Mouse (Mus musculus) left cerebral cortex, postnatal 4 days (tissue): ENCODE results near the gene Tmem126a. TPM values are rescaled to one million over a fixed set of nuclear protein-coding genes. Genes with fewer than 3 reads are reported as not detected.

Source experiments
- DNase-seq: peaks from one replicate; pipeline ENCODE4 v3.0.0-alpha.2; 2022
- intact Hi-C: fragments of 180-260 bp; cut with DNase I; formaldehyde crosslinking; loops from one replicate; pipeline ENCODE4 v1.15.1; 2025
- total RNA-seq, 2 experiments: library from RNA; stranded (reverse); gene quantifications; 2 replicates each; pipeline ENCODE4 v1.2.3; 2021

Tmem126a gene
- 10 to 100 TPM; 43.1 to 45.4 TPM for total RNA-seq

GRCm38 (mm10) chr7:90456845-90457468 lies at the start of gene Tmem126a:
Gene Tmem126a (minus strand): TSS chr7:90457229.
- intact Hi-C loops = no loop called here
- DNase-seq = peak; percentile 92

GRCm38 (mm10) chr7:90482607-90483006 lies 25.6 kb upstream of the Tmem126a start:
- no peak for DNase-seq
- intact Hi-C loops = no loop called here

DNA sequence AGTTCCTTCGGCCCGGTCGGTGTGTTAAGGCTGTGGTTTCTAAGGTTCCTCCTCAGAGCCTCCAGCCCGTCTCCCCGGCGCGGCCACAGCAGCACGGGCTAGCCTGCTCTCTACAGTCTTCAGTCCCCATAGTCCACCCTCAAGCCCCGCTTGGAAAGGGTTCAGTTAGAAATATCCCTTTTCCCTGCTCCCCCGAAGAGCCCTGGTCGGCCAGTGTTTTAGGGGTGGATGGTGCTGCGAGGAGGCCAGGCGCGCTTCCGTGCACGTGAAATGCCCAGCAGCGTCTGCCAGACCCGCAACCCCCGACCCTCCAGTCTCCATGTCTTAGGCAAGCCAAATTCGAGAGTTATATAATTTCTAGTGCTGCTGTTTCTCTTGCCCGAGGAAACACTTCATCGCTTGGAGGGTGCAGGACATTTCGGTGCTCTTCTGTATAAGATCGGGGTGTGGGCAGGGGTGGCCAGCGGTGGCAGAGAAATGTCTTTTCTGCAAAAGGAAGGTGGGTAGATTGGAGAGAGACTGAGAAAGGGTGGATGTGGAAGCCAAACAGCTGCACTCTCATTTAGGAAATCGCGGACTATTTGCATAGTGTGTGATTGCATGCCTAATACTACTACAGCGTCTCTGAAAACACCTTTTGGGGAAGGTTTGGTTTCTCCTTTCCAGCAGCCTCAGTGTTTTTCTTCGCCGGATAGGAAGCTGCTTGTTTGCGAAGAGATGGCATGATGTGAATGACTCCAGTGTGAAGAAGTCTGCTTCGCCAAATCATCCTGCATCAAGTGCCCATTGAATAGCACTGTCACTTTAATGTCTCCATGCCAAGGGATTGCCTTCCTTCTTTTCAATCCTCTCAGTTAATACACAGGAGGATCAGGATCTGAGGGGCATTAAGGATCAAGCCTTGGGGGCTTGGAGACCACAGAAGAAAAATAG lies 19.6 kb upstream of the Tmem126a start, which contains the start of gene Dlg2:
TSS of gene Dlg2 (plus strand) at position 360 of the 933 bp plus-strand sequence.
- peak; percentile 37 for DNase-seq
- intact Hi-C loops = no loop called here

DNA sequence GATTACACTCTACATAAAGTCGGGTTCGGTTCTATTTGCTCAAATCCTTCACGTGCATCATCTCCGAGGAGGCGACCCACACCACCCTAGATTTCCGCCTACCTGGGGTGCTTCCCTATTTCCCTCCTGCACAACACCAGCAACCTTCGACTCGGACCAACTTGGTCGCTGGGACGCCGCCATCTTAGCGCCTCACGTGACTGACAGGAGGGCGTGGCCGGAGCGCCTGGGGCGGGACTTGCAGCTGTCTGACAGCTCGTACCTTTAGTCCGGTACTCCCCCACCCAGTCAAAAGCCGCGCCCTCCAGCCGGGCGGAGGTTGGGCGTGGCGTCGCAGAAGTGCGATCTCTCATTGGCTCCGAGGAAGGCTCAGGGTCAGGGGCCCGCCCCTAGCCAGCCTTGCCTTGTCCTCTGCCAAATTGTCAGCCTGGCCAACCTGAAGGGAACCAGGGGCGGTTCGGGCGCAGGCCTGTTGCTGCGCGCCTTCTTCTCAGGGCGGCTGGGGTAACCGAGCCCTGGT lies 18.8 kb upstream of the Tmem126a start, which contains the start of gene Tmem126b:
TSS of gene Tmem126b (minus strand) at position 209 of the 520 bp plus-strand sequence.
- peak; percentile 99 for DNase-seq
- intact Hi-C loops = no loop called here

GRCm38 (mm10) chr7:90473511-90473910 lies 16.5 kb upstream of the Tmem126a start:
- intact Hi-C loops = no loop called here
- DNase-seq = no peak

DNA sequence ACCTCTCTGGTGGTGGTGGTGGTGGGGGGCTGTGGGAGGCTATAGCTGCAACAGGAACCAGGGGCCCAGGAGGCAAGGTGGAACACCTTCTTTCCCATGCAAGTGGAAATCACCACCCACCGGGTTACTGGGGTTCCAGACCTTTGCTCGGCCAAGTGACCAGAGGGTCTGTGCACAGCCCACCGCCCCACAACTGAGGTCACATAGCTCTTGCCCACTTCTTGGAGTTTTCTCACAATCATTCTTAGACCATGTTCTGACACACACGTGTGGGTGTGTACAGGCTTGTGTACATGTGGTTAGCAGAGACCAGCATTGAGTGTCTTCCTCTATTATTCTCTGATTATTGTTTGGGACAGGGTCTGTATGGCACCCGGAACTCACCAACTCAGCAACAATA lies 4.4 kb upstream of the Tmem126a start:
- DNase-seq = no peak
- intact Hi-C loops = no loop called here

- intact Hi-C loops = no loop called here
- DNase-seq = peak; percentile 35
These were observed 3.9 kb upstream of the Tmem126a start for GRCm38 (mm10) chr7:90460930-90461329.

DNA sequence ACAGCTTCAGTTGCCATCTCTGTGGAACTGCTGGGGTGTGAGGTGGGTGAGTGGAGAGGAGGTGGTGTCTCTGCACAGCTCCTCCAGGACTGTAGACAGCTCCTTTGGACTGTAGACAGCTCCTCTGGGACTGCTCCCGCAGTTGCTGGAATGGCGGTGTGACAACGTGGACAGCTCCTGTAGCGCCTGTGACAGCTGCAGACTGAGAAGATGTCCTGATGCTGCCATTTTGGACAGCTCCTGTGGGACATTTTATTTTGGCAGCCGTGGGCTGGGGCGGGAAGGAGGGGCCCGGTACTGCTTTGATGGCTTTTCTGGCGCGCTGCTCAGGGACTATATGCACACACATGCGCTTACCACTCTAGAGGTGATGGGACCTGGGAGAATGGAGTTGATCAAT lies 3.3 kb upstream of the Tmem126a start:
- no peak for DNase-seq
- intact Hi-C loops = no loop called here

- intact Hi-C loops = no loop called here
- DNase-seq = no peak
These were observed 488 bp upstream of the Tmem126a start for GRCm38 (mm10) chr7:90457517-90457916.

DNA sequence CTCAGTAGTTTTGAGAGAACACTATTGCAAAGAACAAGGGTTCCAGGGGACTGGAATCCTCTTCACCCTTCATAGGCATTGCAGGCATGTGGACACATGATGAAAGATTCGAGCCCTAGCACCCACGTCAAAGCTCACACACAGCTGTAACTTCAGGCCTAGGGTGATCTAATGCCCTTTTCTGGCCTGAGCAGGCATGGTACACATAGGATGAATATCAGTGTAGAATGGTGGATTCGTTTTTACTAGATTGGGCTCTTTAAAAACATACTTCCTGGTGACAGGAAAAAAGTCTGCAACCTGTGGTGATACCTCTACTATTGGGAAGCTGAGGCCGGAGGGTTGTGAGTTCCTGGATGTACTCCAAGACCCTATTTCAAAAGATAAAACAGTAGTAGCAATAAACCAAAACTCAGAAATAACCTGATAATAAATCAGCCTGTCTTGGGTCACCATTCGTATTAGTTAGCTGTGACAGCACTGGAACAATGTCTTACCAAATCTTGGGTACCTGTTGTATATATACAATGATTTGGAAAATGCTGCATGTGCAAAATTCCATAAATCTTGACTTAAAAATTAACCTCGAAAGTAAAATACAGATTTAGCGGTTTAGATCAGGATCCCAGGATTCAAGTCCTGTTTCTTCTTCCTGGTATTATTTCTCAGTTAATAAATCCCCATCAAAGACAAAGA lies 732 bp downstream of the Tmem126a start:
- intact Hi-C loops = no loop called here
- no peak for DNase-seq

GRCm38 (mm10) chr7:90444206-90444605 lies 12.8 kb downstream of the Tmem126a start:
- no peak for DNase-seq
- intact Hi-C loops = no loop called here

GRCm38 (mm10) chr7:90443101-90444091 lies 13.6 kb downstream of the Tmem126a start:
- DNase-seq = peak; percentile 77
- intact Hi-C loops = no loop called here

- intact Hi-C loops = no loop called here
These were observed 14.4 kb downstream of the Tmem126a start, which contains the start of gene Crebzf for GRCm38 (mm10) chr7:90442518-90443080. Gene Crebzf (plus strand): TSS chr7:90442729.

DNA sequence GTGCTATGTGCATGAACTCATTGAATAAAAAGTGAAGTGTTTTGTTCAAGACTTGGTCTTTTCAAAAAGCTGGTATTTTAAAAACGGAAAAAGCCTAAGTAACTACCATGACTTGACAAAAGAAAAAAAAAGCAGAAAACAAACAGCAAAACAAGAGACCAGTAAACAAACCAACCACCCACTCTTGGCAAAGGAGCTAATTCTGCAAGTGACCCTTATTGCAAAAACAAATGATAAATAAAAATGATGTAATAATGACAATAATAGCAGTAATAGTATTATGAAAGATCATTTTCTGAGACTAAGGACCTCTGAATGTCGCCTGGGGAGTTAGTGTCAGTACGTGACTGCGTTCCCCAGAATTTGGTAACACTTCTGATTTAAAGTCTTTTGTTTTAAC lies 15.0 kb downstream of the Tmem126a start:
- no peak for DNase-seq
- intact Hi-C loops = no loop called here

More at GRCm38 (mm10) chr7:90442518-90443080, 14.4 kb downstream of the Tmem126a start, which contains the start of gene Crebzf:
- peak; percentile 96 for DNase-seq

GRCm38 (mm10) chr7:90440044-90440443 lies 17.0 kb downstream of the Tmem126a start:
- no peak for DNase-seq
- intact Hi-C loops = no loop called here

DNA sequence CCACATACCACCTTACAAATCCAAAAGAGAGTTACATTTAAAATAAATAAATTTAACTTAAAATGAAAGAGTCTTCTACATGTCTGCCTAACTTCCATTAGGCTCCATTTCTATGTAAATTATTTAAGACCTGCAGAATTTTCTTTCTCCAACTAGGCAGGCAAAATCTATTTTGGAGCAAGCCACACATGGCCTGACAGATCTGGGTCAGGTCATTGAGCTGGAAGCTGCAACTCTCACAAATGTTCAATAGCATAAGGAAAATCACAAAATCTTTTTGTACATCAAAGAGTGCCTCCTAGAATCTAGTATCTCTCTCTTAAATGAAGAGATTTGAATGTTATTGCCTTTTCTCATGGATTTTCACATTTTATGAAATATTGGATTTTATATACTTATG lies 24.8 kb downstream of the Tmem126a start:
- intact Hi-C loops = no loop called here

DNA sequence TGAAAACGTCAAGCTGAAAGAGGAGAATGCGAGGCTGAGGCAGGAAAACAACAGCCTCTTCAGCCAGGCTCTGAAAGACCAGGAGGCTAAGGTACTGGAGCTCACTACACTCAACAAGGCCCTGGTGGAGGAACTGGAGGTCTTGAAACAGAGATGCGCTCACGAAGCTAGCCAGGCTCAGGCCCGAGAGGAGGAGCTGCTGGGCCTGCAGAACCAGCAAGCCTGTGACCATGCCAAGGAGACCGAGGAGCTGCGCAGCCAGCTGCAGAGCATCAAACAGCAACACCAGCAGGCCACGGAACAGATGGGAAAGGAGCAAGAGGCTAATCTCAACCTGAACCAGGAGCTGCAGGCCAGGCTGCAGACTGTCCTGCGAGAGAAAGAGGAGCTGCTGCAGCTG lies 30.0 kb downstream of the Tmem126a start:
- DNase-seq = no peak
- intact Hi-C loops = no loop called here

More for the DNA sequence above, 24.8 kb downstream of the Tmem126a start:
- DNase-seq = no peak

- DNase-seq = peak; percentile 84
- intact Hi-C loops = no loop called here
These were observed 30.7 kb downstream of the Tmem126a start, which contains the start of gene Ccdc89 for GRCm38 (mm10) chr7:90426020-90427001. Gene Ccdc89 (plus strand): TSS chr7:90426577.
